Mouse (Mus musculus) ES-E14 (cell line): Measurements from ENCODE around the gene Gm15517. TPM values are rescaled to one million over a fixed set of nuclear protein-coding genes. Genes with fewer than 3 reads are reported as not detected.

ENCODE experiments used
- DNase-seq: peaks from one replicate; pipeline ENCODE4 v3.0.0-alpha.2; 2013; ENCODE audit warnings: low read depth, low spot score
- H3K27ac ChIP-seq: 2 replicates; pipeline ENCODE4 v1.5.1; 2012; ENCODE audit warnings: low read depth, mild to moderate bottlenecking, low read length, moderate library complexity, mixed read lengths; ENCODE audit not compliant: poor library complexity, insufficient read depth, severe bottlenecking
- H3K36me3 ChIP-seq: 2 replicates; pipeline ENCODE4 v1.6.1; 2012; ENCODE audit warnings: mild to moderate bottlenecking, low read length, moderate library complexity, mixed read lengths; ENCODE audit not compliant: control insufficient read depth, poor library complexity, insufficient read depth, severe bottlenecking
- H3K4me1 ChIP-seq, 2 experiments: fragments of 150-350 bp in 1 of 2; sonication (generic) in 1 of 2; 2 replicates each; pipeline ENCODE4 v1.6.1; 2012; ENCODE audit warnings: low read length in 2 of 2, mild to moderate bottlenecking in 1 of 2, mixed read lengths in 1 of 2; ENCODE audit not compliant: control insufficient read depth in 2 of 2, insufficient read depth in 2 of 2, poor library complexity in 1 of 2
- H3K4me3 ChIP-seq, 2 experiments: fragments of 150-350 bp in 1 of 2; sonication (generic) in 1 of 2; 2 replicates each; pipeline ENCODE4 v1.5.1; 2012; ENCODE audit warnings: low read length in 2 of 2, low read depth in 1 of 2, mild to moderate bottlenecking in 1 of 2, mixed read lengths in 1 of 2; ENCODE audit not compliant: insufficient read depth in 1 of 2, poor library complexity in 1 of 2, severe bottlenecking in 1 of 2
- H3K9ac ChIP-seq: 2 replicates; pipeline ENCODE4 v1.6.1; 2012; ENCODE audit warnings: low read depth, mild to moderate bottlenecking, low read length, mixed read lengths; ENCODE audit not compliant: poor library complexity, insufficient read depth, severe bottlenecking
- H3K9me3 ChIP-seq: fragments of 150-350 bp; sonication (generic); 2 replicates; pipeline ENCODE4 v1.6.1; 2012; ENCODE audit warnings: low read depth, mild to moderate bottlenecking, low read length; ENCODE audit not compliant: control insufficient read depth, insufficient read depth
- CHD2 ChIP-seq: IDR thresholded peaks from 2 replicates; pipeline ENCODE4 v1.6.1; 2014; ENCODE audit warnings: mild to moderate bottlenecking, low read depth, low read length, inconsistent platforms
- HCFC1 ChIP-seq: IDR thresholded peaks from 2 replicates; pipeline ENCODE4 v1.6.1; 2012; ENCODE audit warnings: low read length, inconsistent platforms, borderline replicate concordance; ENCODE audit not compliant: insufficient read depth
- MAFK ChIP-seq: IDR thresholded peaks from 2 replicates; pipeline ENCODE4 v1.6.1; 2014; ENCODE audit warnings: mild to moderate bottlenecking, low read depth, low read length, inconsistent platforms; ENCODE audit not compliant: insufficient read depth
- ZC3H11A ChIP-seq: IDR thresholded peaks from 2 replicates; pipeline ENCODE4 v1.6.1; 2012; ENCODE audit warnings: low read depth, mild to moderate bottlenecking, inconsistent platforms, low read length, borderline replicate concordance
- ZNF384 ChIP-seq: IDR thresholded peaks from 2 replicates; pipeline ENCODE4 v1.6.1; 2012; ENCODE audit warnings: low read depth, low read length, inconsistent platforms
- in situ Hi-C, 2 experiments: fragments of 600-800 bp; cut with MboI; formaldehyde crosslinking; loops; one replicate each; pipeline ENCODE4 v1.15.1; 2025; ENCODE audit warnings: low sequenced_read_pairs in 2 of 2, inconsistent platforms in 1 of 2; ENCODE audit not compliant: unreplicated experiment in 2 of 2
- total RNA-seq: library from RNA; depleted of rRNA; stranded (reverse); fragments of 300-350 nt; gene quantifications from 2 replicates; pipeline ENCODE4 v1.2.3, GENCODE M21; 2012

The Gm15517 gene
- total RNA-seq, 1 experiment = 1.4 TPM

- no peak overlapping the region for H3K4me3 ChIP-seq
- peaks cover 38% of the 10 kb centered on the region for H3K36me3 ChIP-seq
- H3K9me3 ChIP-seq = no peaks in the 10 kb centered on the region
Observed at GRCm38 (mm10) chr7:44253023-44253616, 8.1 kb upstream of the Gm15517 start.

GRCm38 (mm10) chr7:44254930-44255329, 6.3 kb upstream of the Gm15517 start:
- DNase-seq = no peak
- H3K36me3 ChIP-seq = peaks cover 22% of the 10 kb centered on the region
- TF ChIP-seq ZC3H11A (no peak), MAFK (no peak), HCFC1 (no peak), ZNF384 (no peak), CHD2 (no peak)
- no peak overlapping the region for H3K4me3 ChIP-seq
- in situ Hi-C loops = loop anchor here in 1 of 2 experiments (5.0 to 25.0 kb wide), 2 partner anchors 48 to 182 kb away; partner anchors contain the start of genes Klk1b4 and Lrrc4b
- H3K9ac ChIP-seq = no peak overlapping the region
- no peak overlapping the region for H3K27ac ChIP-seq
- H3K4me1 ChIP-seq = peaks cover 0 to 12% of the 10 kb centered on the region in 2 experiments; a peak in 1 of 4 replicates
- no peaks in the 10 kb centered on the region for H3K9me3 ChIP-seq

More at GRCm38 (mm10) chr7:44253023-44253616, 8.1 kb upstream of the Gm15517 start:
- DNase-seq = no peak
- Histone ChIP-seq H3K9ac (no peak overlapping the region), H3K4me1 (peaks cover 0 to 14% of the 10 kb centered on the region in 2 experiments; a peak in 1 of 4 replicates), H3K27ac (no peak overlapping the region)
- in situ Hi-C loops = loop anchor here in 1 of 2 experiments (25.0 kb wide), 1 partner anchor 184 kb away; the partner anchor contains the start of gene Lrrc4b
- TF ChIP-seq ZNF384 (no peak), MAFK (no peak), HCFC1 (no peak), CHD2 (no peak), ZC3H11A (no peak)

- Histone ChIP-seq H3K36me3 (peaks cover 4% of the 10 kb centered on the region; the same call in 1 of the 2 replicates), H3K27ac (no peak within 1 kb of the TSS), H3K9ac (no peak within 1 kb of the TSS), H3K4me1 (peaks cover 0 to 13% of the 10 kb centered on the region in 2 experiments; a peak in 1 of 4 replicates), H3K9me3 (no peaks in the 10 kb centered on the region), H3K4me3 (no peak within 1 kb of the TSS)
- DNase-seq = no peak
- no peak for TF ChIP-seq ZNF384
- TF ChIP-seq HCFC1 = no peak
- TF ChIP-seq ZC3H11A = no peak
- TF ChIP-seq MAFK = no peak
- no peak for TF ChIP-seq CHD2
- in situ Hi-C loops = loop anchor here in 1 of 2 experiments (5.0 to 25.0 kb wide), 2 partner anchors 50 to 180 kb away; partner anchors contain the start of genes Klk1b4 and Lrrc4b
Observed at GRCm38 (mm10) chr7:44257278-44257677, 4.0 kb upstream of the Gm15517 start, which contains the start of gene Acp4. Gene Acp4, minus strand, starts transcription at chr7:44257378.

GRCm38 (mm10) chr7:44260410-44260809, 837 bp upstream of the Gm15517 start:
- no peak for DNase-seq
- in situ Hi-C loops = loop anchor here (10.0 to 25.0 kb wide), 4 partner anchors 54 to 177 kb away; partner anchors contain the start of genes Lrrc4b (in 1 of the 2) and Shank1 (in 1 of the 2)
- Histone ChIP-seq H3K27ac (no peak overlapping the region), H3K36me3 (no peaks in the 10 kb centered on the region), H3K9me3 (no peaks in the 10 kb centered on the region), H3K4me3 (no peak overlapping the region), H3K9ac (no peak overlapping the region), H3K4me1 (peaks cover 0 to 9% of the 10 kb centered on the region in 2 experiments; a peak in 1 of 4 replicates)
- no peak for TF ChIP-seq MAFK
- no peak for TF ChIP-seq CHD2
- no peak for TF ChIP-seq HCFC1
- TF ChIP-seq ZC3H11A = no peak
- no peak for TF ChIP-seq ZNF384
